Mouse (Mus musculus) embryonic facial prominence, embryonic 13.5 days (tissue): ENCODE measurements around the gene Negr1. TPM values are rescaled to one million over a fixed set of nuclear protein-coding genes. Genes with fewer than 3 reads are reported as not detected.

Experiments used
- ATAC-seq: fragments of 200-750 bp; cut with Nextera tagmentation; 2 replicates; pipeline ENCODE4 v1.8.0; 2017; ENCODE audit warnings: low read depth; ENCODE audit not compliant: insufficient number of reproducible peaks, insufficient read depth, low FRiP score, low TSS enrichment
- H3K27ac ChIP-seq: fragments of 300-500 bp; sonication (generic); 2 replicates; pipeline ENCODE4 v1.5.1; 2015; ENCODE audit warnings: moderate library complexity, mild to moderate bottlenecking, inconsistent platforms
- H3K27me3 ChIP-seq: fragments of 300-500 bp; sonication (generic); 2 replicates; pipeline ENCODE4 v1.6.1; 2015; ENCODE audit warnings: mild to moderate bottlenecking, inconsistent platforms
- H3K36me3 ChIP-seq: fragments of 300-500 bp; sonication (generic); 2 replicates; pipeline ENCODE4 v1.6.1; 2015; ENCODE audit warnings: mild to moderate bottlenecking, inconsistent platforms
- H3K4me1 ChIP-seq: fragments of 300-500 bp; sonication (generic); 2 replicates; pipeline ENCODE4 v1.6.1; 2015; ENCODE audit warnings: inconsistent platforms
- H3K4me2 ChIP-seq: fragments of 300-500 bp; sonication (generic); 2 replicates; pipeline ENCODE4 v1.6.1; 2015; ENCODE audit warnings: moderate library complexity, mild to moderate bottlenecking, inconsistent platforms
- H3K4me3 ChIP-seq: fragments of 300-500 bp; sonication (generic); 2 replicates; pipeline ENCODE4 v1.5.1; 2015; ENCODE audit warnings: mild to moderate bottlenecking, inconsistent platforms
- H3K9ac ChIP-seq: fragments of 300-500 bp; sonication (generic); 2 replicates; pipeline ENCODE4 v1.6.1; 2015; ENCODE audit warnings: mild to moderate bottlenecking, inconsistent platforms
- H3K9me3 ChIP-seq: fragments of 300-500 bp; sonication (generic); 2 replicates; pipeline ENCODE4 v1.6.1; 2016; ENCODE audit warnings: inconsistent platforms
- WGBS: fragments of 180-500 bp; shearing (Covaris S2); methylation state at CpG from one replicate; pipeline ENCODE4 v1.1.7; 2015; ENCODE audit warnings: mixed read lengths; 5-methylcytosine and 5-hydroxymethylcytosine counted together
- polyA plus RNA-seq: library from polyadenylated mRNA; unstranded; fragments of >200 nt; fragmentation: Nextera tagmentation; extraction: Ambion mirVana; gene quantifications from 2 replicates; pipeline ENCODE4 v1.2.1, GENCODE M21; 2015

Negr1 gene
- polyA plus RNA-seq, 1 experiment from 2014 or later: 5.1 TPM

- Histone ChIP-seq H3K9ac (no peak overlapping the region), H3K27me3 (no peaks in the 10 kb centered on the region), H3K4me1 (no peaks in the 10 kb centered on the region), H3K27ac (no peak overlapping the region), H3K36me3 (no peaks in the 10 kb centered on the region), H3K4me2 (no peak overlapping the region), H3K9me3 (no peaks in the 10 kb centered on the region), H3K4me3 (no peak overlapping the region)
- ATAC-seq: no peak
- WGBS: 50% methylated on average over 2 of the region's 2 CpGs
Observed at GRCm38 (mm10) chr3:156766171-156766845, 204.7 kb downstream of the Negr1 start.

- H3K27ac ChIP-seq: no peak overlapping the region
- H3K4me2 ChIP-seq: no peak overlapping the region
- no peaks in the 10 kb centered on the region for H3K9me3 ChIP-seq
- H3K4me1 ChIP-seq: no peaks in the 10 kb centered on the region
- ATAC-seq: no peak
- no peak overlapping the region for H3K4me3 ChIP-seq
- H3K36me3 ChIP-seq: no peaks in the 10 kb centered on the region
- H3K27me3 ChIP-seq: no peaks in the 10 kb centered on the region
- H3K9ac ChIP-seq: no peak overlapping the region
- 80% methylated on average over 2 of the region's 2 CpGs for WGBS
Observed at GRCm38 (mm10) chr3:156771626-156772025, 210.0 kb downstream of the Negr1 start.

DNA sequence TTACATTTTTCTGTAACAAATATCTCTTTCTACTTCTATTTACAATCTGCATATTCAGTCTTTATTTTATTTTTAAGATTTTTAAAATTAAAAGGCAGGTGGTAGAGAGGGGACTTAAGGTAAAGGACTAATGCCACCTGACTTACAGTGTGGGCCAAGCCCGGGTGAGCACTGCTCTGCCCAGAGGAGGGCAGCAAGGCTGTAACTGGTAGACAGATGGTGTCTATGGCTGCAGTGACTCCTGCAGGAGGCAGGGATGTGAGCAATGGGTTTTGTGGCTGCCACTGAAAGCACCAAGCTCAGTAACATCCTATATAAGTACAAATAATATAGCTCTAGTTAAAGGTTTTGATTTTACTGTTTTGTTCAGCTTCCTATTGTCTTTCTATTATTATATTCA is 210.5 kb downstream of the Negr1 start:
- H3K9me3 ChIP-seq: no peaks in the 10 kb centered on the region
- no peak overlapping the region for H3K4me2 ChIP-seq
- no peak for ATAC-seq
- no peak overlapping the region for H3K27ac ChIP-seq
- H3K4me3 ChIP-seq: no peak overlapping the region
- H3K9ac ChIP-seq: no peak overlapping the region
- H3K4me1 ChIP-seq: no peaks in the 10 kb centered on the region
- no peaks in the 10 kb centered on the region for H3K36me3 ChIP-seq
- H3K27me3 ChIP-seq: no peaks in the 10 kb centered on the region
- 49% methylated on average over 1 of the region's 1 CpGs for WGBS

DNA sequence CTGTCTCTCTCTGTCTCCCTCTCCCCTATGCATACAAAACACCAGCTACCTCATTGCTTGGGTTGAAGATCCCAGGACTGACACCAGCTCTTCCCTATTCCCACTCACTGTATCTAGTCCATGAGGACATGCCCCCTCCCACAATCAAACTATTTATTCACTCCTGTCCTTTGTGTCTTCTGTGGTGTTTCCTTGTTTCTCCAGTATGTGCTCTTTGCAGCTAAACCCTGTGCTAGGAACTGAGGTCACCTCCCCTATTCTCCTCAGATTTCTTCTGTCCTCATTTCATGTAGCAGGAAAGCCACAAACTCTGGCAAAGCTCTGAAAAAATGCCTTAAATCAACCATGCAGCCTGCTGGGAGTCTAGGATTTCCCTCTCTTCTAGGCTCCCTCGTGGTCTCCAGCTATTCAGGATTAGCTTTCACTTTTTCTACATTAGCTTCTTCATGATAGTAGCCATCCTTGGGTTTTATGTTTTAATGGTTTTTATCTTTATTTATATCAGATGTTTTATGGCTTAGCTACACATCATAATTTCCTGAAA is 222.8 kb downstream of the Negr1 start:
- Histone ChIP-seq H3K4me3 (no peak overlapping the region), H3K36me3 (no peaks in the 10 kb centered on the region), H3K9me3 (no peaks in the 10 kb centered on the region), H3K4me2 (no peak overlapping the region), H3K27ac (0 out of 2 replicates have a peak overlapping the region, but pooled peaks have one; percentile 1), H3K27me3 (no peaks in the 10 kb centered on the region), H3K9ac (no peak overlapping the region), H3K4me1 (peaks cover 5% of the 10 kb centered on the region)
- WGBS: 16% methylated on average over 1 of the region's 1 CpGs
- no peak for ATAC-seq

GRCm38 (mm10) chr3:156786355-156786754 is 224.8 kb downstream of the Negr1 start:
- Histone ChIP-seq H3K27me3 (no peaks in the 10 kb centered on the region), H3K36me3 (no peaks in the 10 kb centered on the region), H3K4me3 (no peak overlapping the region), H3K4me1 (peaks cover 8% of the 10 kb centered on the region), H3K4me2 (no peak overlapping the region), H3K27ac (no peak overlapping the region), H3K9ac (no peak overlapping the region), H3K9me3 (no peaks in the 10 kb centered on the region)
- ATAC-seq: no peak
- WGBS: 70% methylated on average over 1 of the region's 1 CpGs

DNA sequence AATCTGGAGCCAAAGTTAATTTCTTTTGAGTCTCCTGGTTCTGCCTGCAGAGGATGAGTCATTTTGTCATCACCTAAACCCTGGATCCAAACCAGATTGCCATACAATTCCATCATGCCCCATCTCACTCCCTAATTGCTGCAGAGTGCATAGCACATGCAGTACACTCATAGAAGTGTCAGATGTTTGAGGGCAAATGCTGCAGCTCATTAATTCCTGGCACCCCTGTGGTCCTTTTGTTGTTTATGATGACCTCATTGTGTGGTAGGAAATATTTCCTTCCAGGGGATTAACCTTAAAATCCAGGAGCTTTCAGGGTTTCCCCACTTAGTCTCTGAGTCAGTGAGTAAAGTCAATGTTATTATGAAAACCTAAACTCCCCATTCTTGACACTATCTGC is 229.6 kb downstream of the Negr1 start:
- Histone ChIP-seq H3K4me1 (0 out of 2 replicates have a peak, but pooled peaks cover 6% of the 10 kb centered on the region), H3K9me3 (no peaks in the 10 kb centered on the region), H3K4me3 (no peak overlapping the region), H3K27me3 (no peaks in the 10 kb centered on the region), H3K9ac (no peak overlapping the region), H3K27ac (no peak overlapping the region), H3K36me3 (no peaks in the 10 kb centered on the region), H3K4me2 (no peak overlapping the region)
- no peak for ATAC-seq

- Histone ChIP-seq H3K27ac (no peak overlapping the region), H3K4me1 (0 out of 2 replicates have a peak, but pooled peaks cover 6% of the 10 kb centered on the region), H3K4me2 (no peak overlapping the region), H3K36me3 (no peaks in the 10 kb centered on the region), H3K27me3 (no peaks in the 10 kb centered on the region), H3K4me3 (no peak overlapping the region), H3K9me3 (no peaks in the 10 kb centered on the region), H3K9ac (no peak overlapping the region)
- WGBS: 82% methylated on average over 7 of the region's 7 CpGs
- ATAC-seq: no peak
Observed at GRCm38 (mm10) chr3:156792743-156793142, 231.1 kb downstream of the Negr1 start.

DNA sequence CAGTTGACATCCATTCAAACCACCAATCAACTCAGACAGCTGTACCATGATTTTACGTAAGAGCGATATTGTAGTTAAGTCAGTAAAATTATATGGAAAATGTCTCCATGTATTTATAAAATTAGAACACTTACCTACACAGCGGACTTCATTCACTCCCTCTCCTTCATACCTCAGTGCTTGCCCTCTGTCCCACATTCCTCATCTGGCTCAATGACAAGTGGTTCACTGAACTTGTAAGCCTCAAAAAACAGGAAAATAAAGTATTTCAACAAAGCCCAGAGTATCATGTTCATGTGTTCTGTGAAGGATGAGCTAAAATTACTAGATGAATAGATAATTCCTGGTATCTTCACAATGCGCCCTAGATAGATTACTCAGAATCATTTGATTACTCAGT is 232.5 kb downstream of the Negr1 start:
- Histone ChIP-seq H3K27ac (no peak overlapping the region), H3K4me2 (no peak overlapping the region), H3K9me3 (no peaks in the 10 kb centered on the region), H3K4me3 (no peak overlapping the region), H3K27me3 (no peaks in the 10 kb centered on the region), H3K4me1 (0 out of 2 replicates have a peak, but pooled peaks cover 6% of the 10 kb centered on the region), H3K9ac (no peak overlapping the region), H3K36me3 (no peaks in the 10 kb centered on the region)
- ATAC-seq: no peak
- 87% methylated on average over 4 of the region's 4 CpGs for WGBS

DNA sequence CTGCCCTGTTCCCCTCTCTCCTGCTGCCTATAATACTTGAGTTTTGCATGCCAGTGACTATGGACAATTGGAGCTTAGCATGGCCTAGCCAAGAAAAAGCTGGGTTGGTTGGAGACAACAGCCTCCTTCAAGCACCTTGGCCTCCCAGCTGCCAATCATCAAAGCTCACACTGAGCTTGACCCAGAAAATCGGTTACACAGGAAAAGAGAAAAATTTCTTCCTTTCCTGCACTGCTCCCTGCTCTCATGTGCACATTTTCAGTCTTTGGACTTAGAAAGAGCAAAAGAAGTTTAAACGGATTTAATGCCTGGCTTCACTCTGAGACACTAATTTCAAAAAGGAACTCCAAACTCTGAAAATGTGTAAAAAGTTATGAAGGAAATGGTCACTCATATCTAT is 233.0 kb downstream of the Negr1 start:
- H3K9ac ChIP-seq: no peak overlapping the region
- H3K4me2 ChIP-seq: no peak overlapping the region
- 0 out of 2 replicates have a peak, but pooled peaks cover 6% of the 10 kb centered on the region for H3K4me1 ChIP-seq
- no peak overlapping the region for H3K27ac ChIP-seq
- H3K9me3 ChIP-seq: no peaks in the 10 kb centered on the region
- H3K36me3 ChIP-seq: no peaks in the 10 kb centered on the region
- H3K4me3 ChIP-seq: no peak overlapping the region
- no peak for ATAC-seq
- WGBS: 26% methylated on average over 2 of the region's 2 CpGs
- no peaks in the 10 kb centered on the region for H3K27me3 ChIP-seq

DNA sequence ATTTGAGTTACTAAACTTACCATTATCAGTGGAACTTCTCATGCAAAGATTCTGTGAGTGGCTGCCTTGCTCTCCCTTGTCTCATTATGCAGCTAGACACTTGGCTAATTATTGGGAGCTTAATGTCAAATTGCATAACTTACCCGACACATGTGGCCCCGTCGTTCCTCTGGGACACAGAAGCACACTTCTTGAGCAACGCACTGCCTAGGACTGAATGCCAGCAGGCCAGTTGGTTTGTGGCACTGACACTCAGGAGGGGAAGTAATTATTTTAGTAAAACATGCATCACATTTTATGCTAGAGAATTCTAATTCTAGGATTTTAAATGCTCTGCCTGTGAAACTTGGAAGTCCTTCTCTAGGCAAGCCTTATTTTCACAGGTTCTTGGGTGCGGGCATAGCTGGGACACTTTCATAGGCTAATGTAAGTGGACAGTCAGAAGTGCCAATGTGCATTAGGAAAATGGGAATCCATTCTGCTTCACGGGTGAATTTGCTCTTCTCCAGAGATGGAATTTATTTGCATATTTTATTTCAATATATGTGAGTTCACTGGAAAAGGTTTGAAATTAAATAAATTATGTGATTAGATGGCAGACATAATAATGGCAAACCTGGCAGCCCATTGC is 234.6 kb downstream of the Negr1 start:
- no peak overlapping the region for H3K9ac ChIP-seq
- H3K9me3 ChIP-seq: no peaks in the 10 kb centered on the region
- no peak overlapping the region for H3K4me3 ChIP-seq
- H3K4me2 ChIP-seq: no peak overlapping the region
- ATAC-seq: no peak
- no peaks in the 10 kb centered on the region for H3K36me3 ChIP-seq
- 75% methylated on average over 6 of the region's 6 CpGs for WGBS
- H3K4me1 ChIP-seq: 0 out of 2 replicates have a peak, but pooled peaks cover 5% of the 10 kb centered on the region
- H3K27me3 ChIP-seq: no peaks in the 10 kb centered on the region
- H3K27ac ChIP-seq: no peak overlapping the region

- no peak overlapping the region for H3K9ac ChIP-seq
- H3K4me2 ChIP-seq: no peak overlapping the region
- no peak overlapping the region for H3K4me3 ChIP-seq
- H3K27me3 ChIP-seq: no peaks in the 10 kb centered on the region
- H3K9me3 ChIP-seq: no peaks in the 10 kb centered on the region
- no peaks in the 10 kb centered on the region for H3K4me1 ChIP-seq
- no peak for ATAC-seq
- no peak overlapping the region for H3K27ac ChIP-seq
- WGBS: 96% methylated on average over 7 of the region's 7 CpGs
- H3K36me3 ChIP-seq: no peaks in the 10 kb centered on the region
Observed at GRCm38 (mm10) chr3:156799228-156799627, 237.6 kb downstream of the Negr1 start.

DNA sequence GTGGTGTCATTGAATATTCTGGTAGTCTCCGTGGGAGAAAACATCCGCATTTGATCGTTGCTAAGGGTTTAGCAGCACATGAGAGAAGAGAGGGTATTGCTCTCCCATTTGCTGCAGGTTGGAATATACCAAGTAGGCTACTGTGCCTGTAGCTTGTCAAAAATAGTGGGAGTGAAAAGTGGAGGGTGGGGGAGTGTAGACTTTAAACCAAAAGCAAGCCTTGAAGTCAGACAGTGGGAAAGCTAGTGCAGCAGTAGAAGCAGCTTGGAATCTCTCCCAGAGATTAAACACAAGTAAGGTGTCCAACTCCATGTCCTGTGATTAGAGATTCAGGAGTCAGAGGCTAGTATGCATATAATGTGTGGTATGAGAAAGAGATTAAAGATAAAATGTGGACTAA is 248.2 kb downstream of the Negr1 start:
- ATAC-seq: no peak
- Histone ChIP-seq H3K4me3 (no peak overlapping the region), H3K27me3 (no peaks in the 10 kb centered on the region), H3K27ac (no peak overlapping the region), H3K9me3 (no peaks in the 10 kb centered on the region), H3K4me2 (no peak overlapping the region), H3K36me3 (no peaks in the 10 kb centered on the region), H3K4me1 (no peaks in the 10 kb centered on the region), H3K9ac (no peak overlapping the region)
- 86% methylated on average over 3 of the region's 3 CpGs for WGBS
